Mouse (Mus musculus) ES-Bruce4 (cell line): ENCODE measurements around the gene Bdh1.

ENCODE experiments used
- CTCF ChIP-seq: IDR thresholded peaks from one replicate; pipeline ENCODE4 v1.8.1; 2011; ENCODE audit warnings: low read depth, low read length
- EP300 ChIP-seq: IDR thresholded peaks from 2 replicates; pipeline ENCODE4 v1.6.1; 2011; ENCODE audit warnings: low read depth, low read length; ENCODE audit not compliant: insufficient read depth

- TF ChIP-seq EP300 (no peak), CTCF (no peak)
Measured at GRCm38 (mm10) chr16:31422000-31422399, at the start of gene Bdh1.
